Mouse (Mus musculus) retina, postnatal 1 day (tissue): ENCODE results near the gene Fam174a.
A peak's percentile ranks its signal among the peaks of the same experiment; 100 is the strongest.

Source experiments
- DNase-seq: peaks from one replicate; pipeline ENCODE4 v3.0.0-alpha.2; 2012

Gene Fam174a

DNA sequence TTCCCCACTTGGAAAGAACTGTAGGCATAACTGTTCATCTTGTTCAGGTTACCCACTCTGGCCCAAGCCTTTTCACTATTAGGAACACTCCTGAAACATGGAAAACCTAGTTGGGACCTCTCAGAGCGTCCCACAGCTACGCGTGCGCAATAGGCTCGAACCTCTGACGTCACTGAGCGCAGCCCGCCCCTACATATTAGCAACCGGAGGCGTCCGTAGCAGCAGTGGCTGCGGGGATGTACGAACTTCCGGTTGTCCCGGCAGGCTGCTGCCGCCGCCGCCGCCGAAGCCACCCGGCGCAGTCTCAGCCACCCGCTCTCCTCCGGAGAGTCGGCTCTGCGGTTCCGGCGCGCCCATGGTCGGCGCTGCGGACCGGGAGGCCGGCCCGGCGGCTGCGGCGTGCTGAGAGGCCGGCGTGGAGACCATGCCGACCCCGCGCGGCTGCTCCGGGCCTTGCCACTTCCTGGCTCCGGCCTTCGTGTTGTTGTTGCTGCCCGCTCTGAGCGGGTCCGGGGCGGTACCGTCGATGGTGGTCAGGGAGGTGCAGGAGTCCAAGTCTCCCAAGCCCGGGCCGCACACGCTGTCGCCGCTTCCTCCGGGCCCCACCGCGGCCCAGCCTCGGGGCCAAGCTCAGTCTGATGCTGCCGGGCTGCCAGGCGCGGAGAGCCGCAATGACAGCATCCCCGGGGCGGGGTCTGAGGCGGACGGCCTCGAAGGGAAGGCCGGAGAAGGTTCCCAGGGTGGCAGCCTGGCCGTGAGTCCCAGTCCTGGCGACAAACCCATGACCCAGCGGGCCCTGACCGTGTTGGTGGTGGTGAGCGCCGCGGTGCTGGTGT is at the start of gene Fam174a:
Fam174a (plus strand) TSS at position 231 of the 836 bp plus-strand sequence.
- DNase-seq: peak; percentile 94

DNA sequence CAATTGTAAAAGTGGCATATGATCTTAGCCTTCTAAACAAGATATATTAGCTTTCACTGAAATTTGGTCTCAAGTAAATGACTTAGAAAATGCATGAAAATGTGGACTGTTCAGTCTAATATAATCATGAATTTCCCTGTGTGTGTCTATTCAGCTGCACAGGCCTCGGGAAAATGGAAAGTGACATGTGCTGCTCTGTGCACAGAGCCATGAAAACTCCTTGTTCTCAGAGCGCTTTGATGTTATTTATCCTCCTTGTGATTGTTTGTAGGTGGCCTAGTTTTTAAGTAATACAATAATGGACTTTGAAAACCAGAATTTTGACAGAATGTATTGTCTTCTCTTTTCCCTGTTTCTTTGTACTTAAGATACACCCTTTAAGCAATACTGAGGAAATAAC is 49.6 kb upstream of the Fam174a start:
- DNase-seq: peak; percentile 92

DNA sequence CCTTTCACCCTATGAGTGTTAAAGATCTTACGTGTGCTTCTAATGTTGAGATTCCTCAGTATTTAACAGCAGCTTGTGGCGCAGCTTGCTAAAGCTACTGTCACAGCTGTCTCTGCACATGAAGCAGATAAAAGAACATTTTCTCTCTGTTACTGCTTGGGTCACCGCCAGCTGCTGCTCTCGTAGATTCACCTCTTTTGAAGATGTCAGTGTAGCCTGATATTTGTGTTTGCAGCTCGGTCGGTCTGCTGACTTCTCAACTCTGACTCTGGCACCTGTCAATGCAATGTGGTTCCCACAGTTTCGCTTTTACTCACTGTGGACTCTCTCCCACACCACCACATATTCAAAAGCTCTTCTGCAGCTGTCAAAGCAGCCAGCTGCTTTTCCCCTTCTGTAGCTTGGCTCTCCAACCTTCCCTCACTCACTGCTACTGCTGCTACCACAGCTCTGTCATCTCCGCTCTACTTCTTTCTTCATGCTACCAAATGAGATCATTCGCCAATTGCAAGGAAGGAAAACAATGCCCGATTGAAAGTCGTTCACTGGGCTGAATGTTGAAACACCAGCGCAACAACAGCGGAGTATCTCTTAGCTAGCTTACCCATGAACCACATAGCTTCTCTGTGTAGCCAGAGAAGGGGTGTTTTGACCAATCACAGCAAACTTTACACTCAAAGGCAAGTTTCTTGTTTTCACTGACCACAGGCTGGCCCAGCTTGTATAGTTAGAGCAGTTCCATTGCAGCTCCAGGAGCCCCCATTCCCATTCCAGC is 45.3 kb upstream of the Fam174a start:
- DNase-seq: peak; percentile 74

DNA sequence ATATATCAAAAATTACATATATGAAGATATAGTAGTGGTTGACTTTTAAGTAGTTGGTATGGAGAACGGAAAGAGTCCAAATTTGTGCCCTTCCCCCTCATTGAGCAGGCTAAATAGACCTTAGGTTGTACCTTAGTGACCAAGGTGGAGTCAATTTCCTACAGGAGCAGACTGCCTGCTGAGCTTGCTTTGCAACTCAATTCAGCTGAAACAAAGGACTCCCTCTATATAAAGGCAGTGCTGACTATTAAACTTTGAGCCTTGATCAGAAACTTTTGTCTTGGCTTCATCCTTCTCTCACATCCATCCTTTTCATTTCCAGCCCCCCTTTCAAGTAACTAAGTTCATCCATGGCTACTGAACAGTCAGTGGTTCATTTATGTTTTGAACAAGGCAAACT is 40.1 kb upstream of the Fam174a start:
- DNase-seq: no peak

DNA sequence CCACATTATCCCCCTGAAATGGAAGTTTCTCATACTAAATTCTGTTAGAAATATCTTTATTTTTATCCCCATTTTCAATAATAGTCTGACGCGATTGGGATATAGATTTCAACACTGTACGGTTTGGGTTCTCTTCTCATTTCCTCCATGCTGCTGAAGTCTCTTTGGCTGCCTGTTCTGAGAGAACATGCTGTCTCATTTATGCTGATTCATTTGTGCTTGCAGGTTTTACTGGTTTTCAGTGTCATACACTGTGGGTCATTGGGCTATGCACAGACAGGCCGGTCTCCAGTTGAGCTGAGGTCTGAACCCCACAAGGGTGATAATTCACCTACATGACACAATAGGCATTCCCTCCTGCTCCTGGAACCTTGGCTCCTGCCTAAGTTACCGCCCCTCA is 5.1 kb upstream of the Fam174a start:
- no peak for DNase-seq

DNA sequence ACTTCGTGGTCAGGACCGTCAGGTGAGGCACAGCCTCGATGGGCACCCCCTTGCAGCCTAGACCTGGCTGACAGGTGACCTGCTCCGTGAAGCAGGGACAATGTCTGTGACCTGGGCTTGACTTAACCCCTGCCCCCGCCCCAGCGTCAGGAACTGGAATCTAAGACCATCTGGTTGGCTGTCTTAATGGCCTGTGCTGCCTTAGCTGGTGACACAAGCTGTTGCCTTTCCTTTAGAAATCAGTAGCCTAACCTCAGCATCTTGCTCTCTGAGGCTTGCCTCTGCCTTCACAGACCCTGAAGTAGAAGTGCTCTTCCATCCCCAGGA is 769 bp downstream of the Fam174a start:
- peak; percentile 65 for DNase-seq

DNA sequence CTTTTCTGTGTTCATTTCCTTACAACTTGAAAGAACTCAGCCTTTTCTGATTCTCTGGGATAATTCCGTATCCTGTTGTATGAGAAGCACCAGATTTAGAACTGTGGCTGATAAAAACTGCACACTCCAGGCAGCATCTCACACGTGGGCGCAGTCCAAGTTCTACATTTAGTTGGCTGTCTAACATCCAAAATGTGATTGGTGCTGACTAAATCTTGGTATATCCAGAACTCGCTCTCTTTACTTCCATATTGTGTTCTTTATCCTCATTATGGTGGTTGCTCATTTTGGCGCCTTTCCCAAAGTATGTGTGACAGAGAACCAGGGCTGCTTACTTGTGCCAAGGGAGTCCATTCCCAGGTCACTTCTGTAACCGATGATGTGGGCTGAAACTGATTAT is 2.6 kb downstream of the Fam174a start:
- DNase-seq: peak; percentile 10

DNA sequence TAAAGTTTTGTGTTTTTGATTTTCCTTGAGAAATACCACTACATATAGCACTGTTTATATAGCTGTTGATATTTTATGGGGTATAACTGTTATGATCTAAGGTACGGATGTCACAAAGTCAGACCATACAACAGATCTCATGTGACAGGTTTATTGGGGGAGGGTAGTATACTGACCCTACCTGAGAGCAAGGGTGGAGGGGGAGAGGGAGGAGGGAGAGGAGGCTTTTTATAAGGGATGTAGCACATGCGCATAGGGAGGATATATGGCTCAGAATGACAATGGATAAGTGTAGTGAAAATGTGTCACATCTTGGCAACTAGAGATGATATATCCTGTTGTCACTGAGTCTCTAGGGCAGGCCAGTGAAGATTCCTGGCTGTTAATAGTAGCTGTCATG is 8.8 kb downstream of the Fam174a start:
- DNase-seq: no peak

DNA sequence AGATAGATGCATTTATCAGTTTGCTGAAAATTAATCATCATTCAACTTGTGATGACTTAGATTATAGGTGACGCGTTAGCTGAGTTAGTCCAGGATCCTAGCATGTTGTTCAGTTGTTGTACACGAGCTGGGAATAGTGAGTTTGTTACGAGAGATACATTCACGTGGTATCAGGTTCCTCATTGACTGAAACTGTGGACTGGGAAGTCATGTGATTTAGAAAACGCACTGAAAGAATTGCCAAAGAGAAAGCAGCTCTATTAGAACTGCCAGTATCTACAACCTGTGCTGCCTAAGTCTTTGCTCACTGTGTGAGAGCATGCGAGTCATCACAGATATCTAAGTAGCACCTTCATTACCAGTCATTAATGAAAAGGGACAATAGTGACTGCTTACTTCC is 9.6 kb downstream of the Fam174a start:
- no peak for DNase-seq

DNA sequence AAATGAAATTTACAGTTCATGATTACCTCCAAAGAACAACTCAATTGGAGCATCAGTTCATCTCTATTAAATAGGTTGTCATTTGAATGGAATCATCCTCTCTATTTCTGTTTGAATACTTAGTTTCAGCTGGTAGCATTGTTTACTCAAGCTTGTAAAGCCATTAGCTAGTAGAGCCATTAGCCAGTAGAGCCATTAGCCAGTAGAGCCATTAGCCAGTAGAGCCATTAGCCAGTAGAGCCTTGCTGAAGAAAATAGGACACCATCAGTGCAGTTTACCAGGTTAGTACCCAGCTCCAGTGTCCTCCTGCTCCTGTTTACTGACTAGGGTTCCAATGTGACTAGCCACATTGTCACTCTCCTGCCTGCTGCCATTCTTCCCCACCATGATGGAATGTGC is 13.4 kb downstream of the Fam174a start:
- no peak for DNase-seq

DNA sequence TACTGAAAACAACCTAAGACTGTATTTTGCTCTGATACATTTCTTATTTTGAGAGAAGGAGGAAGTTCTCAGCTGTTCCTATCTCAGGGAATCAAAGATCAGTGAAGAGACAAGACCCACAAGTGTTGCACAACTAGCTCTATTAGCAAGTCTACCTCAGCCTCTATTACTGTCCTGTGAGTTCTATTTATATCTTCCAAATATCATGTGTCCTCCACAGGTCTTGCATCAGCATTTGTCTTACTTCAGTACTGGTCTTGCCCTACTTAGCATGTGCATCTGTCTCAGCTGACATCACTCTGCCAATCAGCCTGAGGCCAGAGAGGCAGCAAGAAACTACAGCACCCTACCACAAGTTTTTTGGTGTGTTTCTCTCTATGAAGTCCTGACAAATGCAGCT is 26.2 kb downstream of the Fam174a start:
- no peak for DNase-seq

DNA sequence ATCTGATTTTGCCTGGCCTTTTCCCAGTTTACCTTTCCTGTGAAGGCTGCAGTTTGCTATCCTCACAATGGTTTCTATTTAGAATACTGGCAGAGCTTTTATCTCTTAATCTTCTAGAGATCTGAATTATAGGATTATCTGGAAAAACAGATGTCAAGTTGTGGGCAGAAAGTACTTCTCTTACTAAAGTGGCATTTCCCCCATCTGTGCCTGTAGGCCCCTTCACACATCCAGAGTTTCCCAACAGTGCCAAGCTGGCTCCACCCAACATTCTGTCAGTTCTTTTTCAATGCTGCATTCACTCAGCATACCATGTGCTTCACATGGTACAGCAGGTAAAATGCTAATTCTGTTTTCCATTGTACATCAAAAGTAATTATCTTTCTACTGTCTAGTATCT is 28.8 kb downstream of the Fam174a start:
- peak; percentile 55 for DNase-seq

DNA sequence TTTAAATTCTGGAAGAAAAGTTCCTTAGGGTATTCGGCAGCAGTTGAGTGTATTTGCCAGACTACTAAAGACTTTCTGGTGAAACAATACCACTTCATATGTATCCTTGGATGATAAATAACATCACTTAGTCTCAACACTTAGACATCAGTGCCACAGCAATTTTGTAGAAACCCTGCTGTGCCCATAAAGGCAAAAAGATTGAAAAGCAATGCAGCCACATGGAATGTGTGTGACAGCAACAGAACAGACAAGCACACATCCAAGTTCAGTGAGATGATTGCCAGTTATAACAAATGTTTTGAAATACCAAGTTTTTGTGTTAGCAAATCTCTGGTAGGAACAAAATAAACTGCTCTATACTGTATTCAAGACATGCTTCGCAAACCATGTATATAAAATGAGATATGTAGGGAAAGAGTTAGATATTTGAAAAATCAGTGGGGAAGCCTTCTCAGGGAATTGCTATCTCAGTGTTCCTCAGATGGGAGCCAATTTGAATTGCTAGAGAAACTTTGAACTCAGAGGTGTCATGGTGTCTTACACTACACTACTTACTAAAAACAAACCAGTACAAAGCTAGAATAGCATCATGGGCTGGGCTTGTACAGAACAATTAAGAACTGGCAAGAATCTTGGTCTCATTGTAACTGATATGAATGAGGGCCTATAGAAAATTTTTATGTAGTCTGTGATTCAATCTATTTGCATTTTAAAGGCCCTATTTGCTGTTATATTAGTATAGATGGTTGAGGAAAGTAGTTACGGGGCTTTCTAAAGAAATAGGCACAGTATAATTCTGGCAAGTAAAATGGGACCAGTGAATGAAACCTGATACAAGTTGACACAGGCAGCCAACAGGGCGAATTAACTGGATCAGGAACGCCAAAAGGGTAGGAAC is 30.4 kb downstream of the Fam174a start:
- DNase-seq: no peak

DNA sequence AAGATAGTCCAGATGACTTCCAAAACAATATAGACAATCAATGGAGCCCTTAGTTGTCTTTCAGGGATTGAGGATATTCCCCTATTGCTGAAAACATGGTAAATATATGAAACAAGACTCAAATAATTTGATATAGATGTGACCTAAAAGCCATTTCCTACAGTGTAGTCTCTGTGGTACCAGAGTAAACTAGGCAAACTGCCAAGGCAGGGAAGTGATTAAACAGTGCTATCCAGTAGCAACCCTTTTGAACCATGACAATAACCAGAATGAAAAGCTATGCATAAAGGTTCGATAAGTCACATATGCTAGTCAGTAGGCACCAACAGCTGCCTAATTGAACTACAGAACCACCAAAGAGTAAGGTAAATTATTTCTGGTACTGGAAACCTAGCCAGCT is 40.7 kb downstream of the Fam174a start:
- DNase-seq: no peak

DNA sequence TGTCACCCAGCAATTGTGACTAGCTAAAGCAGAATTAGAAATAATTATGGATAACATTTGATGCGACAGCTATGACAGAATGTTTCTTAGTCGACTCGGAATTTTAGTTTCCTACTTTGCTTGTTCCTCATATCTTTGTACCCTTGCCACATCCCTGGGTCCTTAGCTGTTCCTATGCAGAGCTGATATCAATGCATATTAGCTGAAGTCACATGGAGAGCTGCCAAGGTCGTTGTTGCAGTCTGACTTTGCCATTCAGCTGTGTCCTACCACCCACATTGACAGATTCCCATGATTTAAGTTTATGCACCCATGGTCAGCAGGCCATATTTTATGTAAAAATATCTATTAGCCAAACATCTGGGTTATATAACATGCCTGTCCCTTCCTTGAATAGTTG is 43.5 kb downstream of the Fam174a start:
- no peak for DNase-seq

DNA sequence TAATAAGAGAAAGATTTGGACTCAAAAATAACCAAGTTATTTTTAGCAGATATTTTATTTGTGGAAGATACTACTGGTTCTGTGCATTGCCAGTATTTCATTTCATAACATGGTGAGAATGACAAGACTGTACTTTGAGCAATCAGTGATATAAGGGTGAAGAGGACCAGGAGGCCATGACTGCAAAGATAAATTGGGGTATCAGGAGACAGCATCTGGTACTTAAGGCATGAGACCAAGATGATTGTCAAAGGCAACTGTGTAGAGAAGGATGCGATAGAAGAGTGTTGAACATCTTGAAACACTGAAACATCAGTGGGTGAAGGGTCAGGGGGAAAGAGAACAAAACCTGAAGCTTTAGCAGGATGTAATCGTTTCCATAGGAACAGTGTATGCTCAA is 50.3 kb downstream of the Fam174a start:
- no peak for DNase-seq

DNA sequence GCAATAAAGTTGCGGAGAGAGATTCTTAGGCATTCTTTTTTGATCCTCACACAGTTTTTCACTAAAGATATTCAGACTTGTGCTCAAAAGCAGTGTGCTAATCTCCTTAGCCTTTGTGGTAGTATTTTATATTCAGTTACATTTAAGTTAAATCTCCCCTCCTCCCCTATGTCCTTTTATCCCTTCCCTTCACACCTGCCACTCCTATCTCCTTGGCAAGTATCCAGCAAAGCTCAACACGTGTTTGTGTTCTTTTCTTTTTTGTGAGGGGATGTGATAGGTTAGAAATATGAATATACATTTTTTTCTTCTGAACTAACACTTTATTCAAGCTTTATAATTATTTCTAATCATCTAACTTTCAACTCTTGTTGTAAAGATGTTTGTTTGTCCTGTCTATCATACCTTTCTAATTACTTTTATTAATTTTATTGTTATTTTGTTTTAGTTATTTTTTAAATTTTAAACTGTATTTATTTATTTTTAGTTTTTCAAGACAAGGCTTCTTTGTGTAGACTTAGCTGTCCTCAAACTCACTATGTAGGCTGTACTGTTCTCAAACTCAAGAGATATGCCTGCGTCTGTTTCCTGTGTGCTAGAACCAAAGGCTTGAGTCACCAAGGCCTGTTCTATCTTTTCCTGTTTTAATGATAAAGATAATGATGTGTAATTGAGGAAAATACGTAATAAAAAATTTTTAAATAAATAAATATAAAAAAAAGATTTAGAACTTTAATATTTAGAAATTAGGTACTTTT is 53.4 kb downstream of the Fam174a start:
- DNase-seq: no peak

DNA sequence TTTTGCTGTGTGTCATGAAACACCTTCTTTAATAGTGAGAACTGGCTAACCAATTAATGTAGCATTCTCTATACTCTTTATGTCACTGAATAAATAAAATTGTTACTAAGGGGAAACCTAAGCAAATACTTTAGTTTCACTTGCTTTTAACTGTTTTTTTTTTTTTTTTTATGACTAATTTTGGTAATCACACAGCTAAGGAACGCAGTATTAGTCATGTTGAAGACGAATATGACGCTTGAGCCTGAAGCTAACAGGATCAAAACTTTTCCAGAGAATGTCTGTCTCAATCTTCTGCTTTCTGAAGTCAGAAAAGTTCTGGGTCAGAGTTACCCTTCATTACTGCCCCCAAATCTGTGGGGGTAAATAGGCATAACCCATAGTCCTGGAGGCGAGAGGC is 54.3 kb downstream of the Fam174a start:
- DNase-seq: no peak

DNA sequence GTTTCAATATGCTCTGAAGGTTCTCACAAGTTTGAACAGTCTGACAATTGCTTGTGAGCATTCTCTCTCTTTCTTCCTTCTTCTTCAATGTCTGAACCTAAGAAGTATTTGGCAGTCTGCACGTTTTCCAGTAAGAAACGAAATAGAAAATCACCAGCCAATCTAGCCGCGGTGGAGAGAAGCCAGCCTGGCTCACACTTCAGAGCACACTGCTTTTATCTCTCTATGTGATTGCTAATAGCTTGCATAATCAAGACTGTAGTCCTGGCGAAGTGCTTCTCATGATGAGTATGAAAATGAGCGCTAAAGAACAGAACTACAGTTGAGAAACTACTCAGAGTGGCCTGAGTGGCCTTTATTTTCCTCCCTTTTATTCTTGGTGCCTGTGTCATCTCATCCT is 62.0 kb downstream of the Fam174a start:
- no peak for DNase-seq

DNA sequence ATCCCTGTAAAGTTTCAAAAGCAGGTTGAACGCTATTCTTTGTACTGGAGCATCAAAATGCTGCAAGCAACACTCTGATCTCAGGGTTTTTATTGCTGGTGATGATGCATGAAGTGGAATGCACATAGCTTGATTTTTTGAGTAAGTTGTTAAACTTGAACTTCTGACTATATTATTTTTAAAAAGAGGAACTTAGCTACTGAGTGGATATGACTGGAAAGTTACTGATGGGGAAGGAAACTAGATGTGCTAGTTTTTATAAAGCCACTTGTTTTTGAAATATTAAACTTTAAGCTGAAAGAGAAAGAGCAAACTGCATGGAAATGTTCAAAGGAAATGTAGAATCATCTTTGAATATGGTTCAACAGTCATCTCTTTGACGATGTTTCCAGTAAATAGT is 67.6 kb downstream of the Fam174a start:
- no peak for DNase-seq
